Mouse (Mus musculus): ENCODE results near the gene Uck2.

- TF ChIP-seq TAL1 (IDR thresholded peaks at IDR 0.05; ENCODE audit: low read length) (no peak), GATA1 (IDR thresholded peaks at IDR 0.05; ENCODE audit: low read length) (no peak)
Observed at GRCm38 (mm10) chr1:167295679-167296402, 10.7 kb upstream of the Uck2 start.
